Mouse (Mus musculus) 3T3-L1 (cell line): ENCODE measurements around the gene Josd1.

Experiments
- DNase-seq: peaks from one replicate; pipeline ENCODE4 v3.0.0-alpha.2; 2015; ENCODE audit warnings: low read depth, low spot score

Gene Josd1

GRCm38 (mm10) chr15:79687646-79688267, at the start of gene Josd1:
Josd1 (minus strand) TSS chr15:79687919.
- peak; percentile 95 for DNase-seq

- DNase-seq, result no peak
Measured at GRCm38 (mm10) chr15:79734311-79734710, 46.6 kb upstream of the Josd1 start.

- DNase-seq, result no peak
Measured at GRCm38 (mm10) chr15:79733640-79734039, 45.9 kb upstream of the Josd1 start.

- no peak for DNase-seq
Measured at GRCm38 (mm10) chr15:79733192-79733591, 45.5 kb upstream of the Josd1 start.

GRCm38 (mm10) chr15:79731554-79731953, 43.8 kb upstream of the Josd1 start:
- DNase-seq, result no peak

GRCm38 (mm10) chr15:79728731-79729388, 41.1 kb upstream of the Josd1 start:
- no peak for DNase-seq

GRCm38 (mm10) chr15:79728311-79728710, 40.6 kb upstream of the Josd1 start:
- DNase-seq, result no peak

GRCm38 (mm10) chr15:79727840-79728239, 40.1 kb upstream of the Josd1 start:
- no peak for DNase-seq

- DNase-seq, result no peak
Measured at GRCm38 (mm10) chr15:79725190-79725789, 37.6 kb upstream of the Josd1 start.

GRCm38 (mm10) chr15:79723439-79723838, 35.7 kb upstream of the Josd1 start:
- peak; percentile 52 for DNase-seq

- DNase-seq, result no peak
Measured at GRCm38 (mm10) chr15:79720796-79721195, 33.1 kb upstream of the Josd1 start.

- no peak for DNase-seq
Measured at GRCm38 (mm10) chr15:79720267-79720666, 32.5 kb upstream of the Josd1 start.

- no peak for DNase-seq
Measured at GRCm38 (mm10) chr15:79716710-79717109, 29.0 kb upstream of the Josd1 start.

GRCm38 (mm10) chr15:79715646-79716045, 27.9 kb upstream of the Josd1 start:
- no peak for DNase-seq

GRCm38 (mm10) chr15:79708229-79708822, 20.6 kb upstream of the Josd1 start:
- no peak for DNase-seq

GRCm38 (mm10) chr15:79706603-79707214, 19.0 kb upstream of the Josd1 start:
- DNase-seq, result no peak

- DNase-seq, result no peak
Measured at GRCm38 (mm10) chr15:79697558-79698187, 10.0 kb upstream of the Josd1 start.

- no peak for DNase-seq
Measured at GRCm38 (mm10) chr15:79697011-79697410, 9.3 kb upstream of the Josd1 start.

- no peak for DNase-seq
Measured at GRCm38 (mm10) chr15:79696508-79696907, 8.8 kb upstream of the Josd1 start.

GRCm38 (mm10) chr15:79695516-79695915, 7.8 kb upstream of the Josd1 start:
- DNase-seq, result no peak

- DNase-seq, result no peak
Measured at GRCm38 (mm10) chr15:79694512-79694911, 6.8 kb upstream of the Josd1 start.

GRCm38 (mm10) chr15:79693740-79694139, 6.0 kb upstream of the Josd1 start:
- DNase-seq, result no peak
